Mouse (Mus musculus) thymus, postnatal 36 days (tissue): ENCODE data around the gene Ssbp4.

Experiments
- DNase-seq, 2 experiments: peaks; one replicate each; pipeline ENCODE4 v3.0.0; 2022; ENCODE audit warnings: mixed read lengths in 2 of 2

The Ssbp4 gene

DNA sequence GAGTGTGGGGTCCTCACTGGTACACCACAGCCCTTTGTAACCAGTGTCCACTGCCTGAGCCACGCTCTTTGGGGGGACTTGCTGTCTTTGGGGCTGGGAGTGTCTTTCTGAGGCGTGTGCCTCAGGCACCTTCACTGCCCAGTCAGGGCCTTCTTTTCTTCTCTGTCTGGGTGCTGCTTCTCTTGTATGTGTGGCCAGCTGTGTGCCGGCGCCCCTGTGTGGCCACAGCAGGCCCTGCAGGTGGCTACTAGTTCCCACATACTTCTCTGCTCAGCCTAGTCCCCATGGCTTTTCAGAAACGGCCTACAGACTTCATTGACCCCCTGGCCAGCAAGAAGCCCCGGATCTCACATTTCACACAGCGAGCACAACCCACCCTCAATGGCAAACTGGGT, 23.4 kb downstream of the Ssbp4 start:
- DNase-seq = peak; percentile 55 to 60

DNA sequence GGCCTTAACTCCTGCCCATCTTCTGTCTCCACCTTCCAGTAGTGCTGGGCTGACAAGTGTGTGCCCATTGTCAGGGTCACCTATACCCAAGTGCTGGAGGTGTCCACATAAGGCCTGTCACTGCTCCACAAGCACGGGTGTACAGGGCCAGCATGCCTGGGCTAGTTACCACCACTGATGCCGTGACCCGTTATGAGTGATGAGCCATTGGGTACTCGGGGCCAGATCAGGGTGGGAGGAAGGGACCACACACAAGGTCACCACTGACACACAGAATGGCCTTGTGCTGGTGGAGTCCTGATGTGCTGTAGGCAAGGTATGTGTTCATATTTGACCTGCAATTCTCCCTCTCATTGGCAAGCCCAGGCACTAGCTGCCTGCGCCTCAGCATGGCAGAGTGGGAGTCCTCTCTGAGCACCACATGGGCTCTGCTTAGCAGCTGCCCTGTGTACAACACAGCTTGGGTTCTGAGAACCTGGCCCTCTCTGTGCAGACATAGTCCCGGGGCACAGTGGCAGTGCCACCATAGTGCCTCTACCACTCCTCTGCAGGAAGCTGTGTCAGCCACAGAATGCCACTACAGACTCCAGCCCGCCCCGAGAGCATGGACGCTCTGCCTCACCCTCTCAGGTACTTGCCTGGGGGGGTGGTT, 23.9 kb downstream of the Ssbp4 start:
- DNase-seq = no peak

DNA sequence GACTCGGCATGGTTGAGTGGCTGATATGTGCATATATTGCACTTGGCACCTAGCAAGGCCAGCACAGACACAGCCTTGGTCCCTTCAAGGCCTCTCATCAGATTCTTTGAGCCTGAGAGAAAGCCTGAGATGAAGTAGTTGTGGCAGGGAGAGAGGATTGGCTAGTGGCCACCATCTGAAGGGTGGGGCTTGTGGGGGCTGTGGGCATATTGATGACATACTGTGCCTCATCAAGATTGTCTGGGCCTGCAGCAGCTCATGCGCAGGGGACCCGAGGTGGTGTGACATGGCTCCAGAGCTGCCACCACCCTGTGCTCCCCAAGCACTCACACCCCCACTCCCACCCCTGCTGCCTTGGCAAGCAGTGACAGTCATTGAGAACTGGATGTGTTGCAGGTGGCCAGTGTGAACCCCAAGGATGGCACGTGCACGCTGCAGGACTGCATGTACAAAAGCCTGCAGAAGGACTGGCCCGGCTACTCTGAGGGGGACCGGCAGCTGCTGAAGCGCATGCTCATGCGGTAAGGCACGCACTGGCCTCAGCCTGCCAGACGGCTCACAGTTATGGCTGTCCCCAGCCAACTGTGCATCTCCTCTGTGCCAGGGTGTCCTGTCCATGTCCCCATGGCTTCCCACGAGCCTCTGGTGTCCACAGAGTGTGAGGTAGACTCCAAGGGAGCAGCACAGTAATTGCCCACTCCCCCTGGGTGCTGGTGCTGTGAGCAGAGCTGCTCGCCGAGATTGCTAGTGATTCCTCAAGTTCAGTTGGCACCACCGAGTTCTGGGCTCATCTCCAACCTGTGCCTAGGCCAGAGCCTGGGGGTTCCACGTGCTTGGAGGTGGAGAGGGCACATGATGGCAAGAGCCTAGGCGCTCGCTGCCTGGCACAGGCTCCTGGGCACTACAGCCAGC, 24.9 kb downstream of the Ssbp4 start:
- DNase-seq = no peak

DNA sequence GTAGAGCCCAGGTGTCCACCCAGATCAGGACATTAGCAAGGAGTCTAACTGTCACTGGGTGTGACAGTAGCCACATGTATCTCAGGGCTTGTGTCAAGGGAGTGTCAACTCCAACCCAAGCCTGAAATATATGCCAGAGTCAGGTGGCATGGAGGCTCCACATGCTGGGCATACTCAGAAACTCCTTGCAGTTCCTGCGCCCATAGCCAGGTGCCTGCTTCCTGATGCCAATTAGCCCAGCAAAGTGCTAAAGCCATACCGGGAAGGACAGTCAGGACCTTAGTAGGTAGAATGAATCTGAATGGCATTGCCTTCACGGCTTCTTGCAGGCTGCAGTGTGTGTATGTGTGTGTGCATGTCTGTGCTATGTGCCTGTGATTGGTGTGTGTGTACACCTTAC, 31.5 kb downstream of the Ssbp4 start:
- DNase-seq = no peak

DNA sequence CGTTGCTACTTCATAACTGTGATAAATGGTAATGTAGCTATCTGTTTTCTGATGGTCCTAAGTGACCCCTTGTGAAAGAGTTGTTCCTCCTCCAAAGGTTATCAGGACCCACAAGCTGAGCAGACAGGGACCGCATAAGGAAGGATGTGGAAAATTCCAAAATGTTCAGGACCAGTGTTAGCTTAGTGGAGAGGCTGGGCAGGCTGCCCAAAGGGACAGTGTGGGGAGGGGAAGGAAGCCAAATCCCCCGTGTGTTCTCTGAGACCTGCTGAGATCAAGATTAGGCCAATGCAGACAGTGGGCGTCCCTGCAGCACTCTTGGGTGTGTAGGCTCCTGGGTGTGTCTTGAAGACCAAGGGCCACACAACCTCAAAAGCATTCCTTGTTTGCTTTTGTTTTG, 33.8 kb downstream of the Ssbp4 start:
- no peak for DNase-seq

DNA sequence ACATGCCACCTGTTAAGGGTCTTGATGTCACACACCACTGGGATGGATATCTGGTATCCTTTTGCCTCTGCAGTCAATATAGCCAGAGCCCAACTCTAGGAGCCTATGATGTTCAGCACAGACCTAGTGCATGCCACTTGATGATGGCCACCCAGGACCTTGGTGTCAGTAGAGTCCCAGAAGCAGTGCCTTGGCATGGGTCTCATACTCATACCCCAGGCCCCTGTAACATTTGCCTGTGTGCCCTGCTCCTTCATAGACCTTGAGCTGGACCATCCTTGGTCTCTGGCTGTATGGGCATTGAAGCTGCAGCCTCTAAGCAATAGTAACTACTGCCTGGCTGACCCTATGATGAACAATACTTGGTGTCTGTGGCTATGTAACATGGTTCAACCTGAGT, 34.4 kb downstream of the Ssbp4 start:
- DNase-seq = no peak

DNA sequence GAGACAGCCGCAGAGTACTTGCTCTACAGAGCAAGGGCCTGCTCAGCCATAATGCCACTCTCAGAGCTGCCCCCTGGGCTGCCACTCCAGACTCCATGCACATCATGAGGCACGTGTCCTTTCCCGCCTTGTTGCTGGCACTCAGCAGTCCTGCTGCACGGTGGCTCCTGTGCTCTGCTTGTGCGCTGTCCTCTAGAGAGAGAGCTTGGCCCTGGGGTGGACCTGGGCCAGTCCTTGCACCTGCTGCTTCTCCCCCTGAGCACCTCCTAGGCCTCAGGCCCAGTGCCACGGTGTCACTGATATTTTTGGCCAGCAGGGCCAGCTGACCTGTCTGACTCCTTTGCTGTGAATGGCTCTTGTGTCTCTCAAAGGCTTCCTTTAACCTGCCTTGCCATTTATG, 37.7 kb downstream of the Ssbp4 start:
- DNase-seq = no peak

DNA sequence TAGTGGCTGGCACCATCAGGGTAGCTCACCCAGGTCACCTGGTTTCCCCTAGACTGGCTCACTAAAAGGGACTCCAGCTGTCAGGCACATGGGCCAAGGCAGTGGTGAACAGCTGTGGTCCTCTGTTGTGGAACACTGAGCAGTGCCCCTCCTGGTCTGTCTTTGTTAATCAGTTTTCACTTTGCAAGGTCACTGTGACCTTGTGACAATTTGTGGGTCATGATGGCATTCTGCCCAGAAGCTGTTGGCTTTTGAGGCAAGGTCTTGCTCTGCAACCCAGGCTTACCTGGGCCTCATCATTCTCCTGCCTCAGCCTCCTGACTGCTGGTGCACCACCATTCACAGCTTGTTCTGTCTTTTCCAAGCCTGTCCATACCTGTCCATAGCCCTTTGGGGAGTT, 38.3 kb downstream of the Ssbp4 start:
- DNase-seq = no peak

DNA sequence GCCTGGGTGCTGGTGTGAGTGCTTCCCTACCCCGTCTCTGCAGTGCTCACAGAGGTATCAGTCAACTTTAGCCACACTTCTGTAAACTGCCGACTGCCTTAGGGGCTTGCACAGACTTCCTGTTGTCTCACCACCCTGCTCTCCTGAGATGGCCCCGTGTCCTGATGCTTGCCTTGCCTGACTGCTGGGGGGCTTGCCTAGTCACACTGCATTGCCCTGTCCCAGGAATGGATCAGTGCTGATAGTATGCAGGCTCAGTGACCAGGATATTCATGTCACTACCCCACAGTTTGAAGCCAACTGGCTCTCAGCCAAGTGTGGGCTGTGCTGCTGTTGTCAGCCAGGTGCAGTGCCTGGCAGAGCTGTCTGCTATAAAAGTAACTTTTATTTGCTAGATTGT, 43.1 kb downstream of the Ssbp4 start:
- peak; percentile 36 to 51 for DNase-seq

DNA sequence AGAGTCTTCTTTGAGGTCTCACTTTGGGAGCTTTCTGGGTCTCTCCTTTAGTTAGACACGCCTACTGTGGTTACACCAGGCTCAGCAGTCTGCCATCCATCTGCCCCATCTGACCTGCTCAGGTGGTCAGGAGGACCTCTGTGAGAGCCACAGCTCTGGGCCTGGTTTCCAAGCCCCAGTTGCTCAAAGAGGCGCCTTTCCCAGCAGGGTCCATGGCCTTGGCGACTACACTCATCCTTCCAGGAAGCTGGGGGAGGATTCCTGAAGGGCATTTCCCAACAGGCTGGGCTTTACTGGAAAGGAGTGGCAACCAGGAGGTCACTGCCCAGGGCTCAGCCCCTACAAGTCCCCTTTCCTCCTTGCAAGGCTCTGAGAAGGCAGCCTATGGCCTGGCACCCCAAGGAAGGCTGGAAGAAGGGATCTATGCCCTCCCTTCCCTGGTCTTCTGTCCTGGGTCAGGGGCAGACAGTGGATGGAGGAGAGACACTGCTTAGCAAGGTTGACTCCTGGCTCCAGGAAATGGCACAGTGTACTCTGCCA, 43.9 kb downstream of the Ssbp4 start:
- DNase-seq = no peak

DNA sequence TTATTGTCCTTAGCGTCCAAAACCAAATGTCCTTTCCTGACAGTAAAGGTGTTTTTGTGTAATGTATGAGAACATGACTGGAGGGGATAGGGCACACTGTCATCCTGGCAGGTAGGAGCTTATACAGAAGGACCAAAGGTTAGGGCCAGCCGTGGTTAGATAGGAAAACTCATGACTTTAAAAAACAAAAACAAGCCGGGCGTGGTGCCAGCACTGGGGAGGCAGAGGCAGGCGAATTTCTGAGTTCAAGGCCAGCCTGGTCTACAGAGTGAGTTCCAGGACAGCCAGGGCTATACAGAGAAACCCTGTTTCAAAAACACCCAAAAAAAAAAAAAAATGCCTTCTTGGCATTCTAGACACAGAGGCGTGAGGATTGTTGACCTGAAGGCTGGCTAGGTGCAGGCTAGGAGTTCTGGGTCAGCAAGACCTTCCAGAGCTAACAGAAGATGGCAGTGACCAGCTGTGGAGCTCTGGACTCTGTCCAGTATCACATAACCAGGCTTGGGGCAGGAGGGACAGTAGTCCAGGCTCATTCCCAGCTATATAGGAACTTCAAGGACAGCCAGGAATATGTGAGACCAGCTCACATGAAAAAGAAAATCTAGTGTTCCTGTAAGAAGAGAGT, 44.8 kb downstream of the Ssbp4 start:
- DNase-seq = no peak

DNA sequence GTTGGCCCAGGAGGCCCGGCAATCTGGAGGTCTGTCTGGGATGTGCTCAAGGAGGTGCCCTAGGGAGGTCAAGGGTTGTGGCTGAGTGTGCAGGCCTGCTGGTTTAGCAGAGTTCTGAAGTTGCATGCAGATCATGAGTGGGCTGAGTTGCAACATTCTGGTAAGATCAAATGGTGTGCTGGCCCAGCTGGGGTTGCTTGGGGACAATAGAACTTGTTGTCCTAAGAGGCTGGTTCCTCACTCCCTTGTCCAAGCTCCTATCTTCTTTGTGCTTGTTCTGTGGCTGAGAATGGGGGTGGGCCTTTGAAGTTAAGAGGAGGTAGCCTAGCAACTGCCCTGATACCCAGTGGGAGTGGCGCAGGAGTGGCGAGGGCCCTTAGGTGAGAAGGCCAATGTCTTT, 45.9 kb downstream of the Ssbp4 start:
- no peak for DNase-seq

DNA sequence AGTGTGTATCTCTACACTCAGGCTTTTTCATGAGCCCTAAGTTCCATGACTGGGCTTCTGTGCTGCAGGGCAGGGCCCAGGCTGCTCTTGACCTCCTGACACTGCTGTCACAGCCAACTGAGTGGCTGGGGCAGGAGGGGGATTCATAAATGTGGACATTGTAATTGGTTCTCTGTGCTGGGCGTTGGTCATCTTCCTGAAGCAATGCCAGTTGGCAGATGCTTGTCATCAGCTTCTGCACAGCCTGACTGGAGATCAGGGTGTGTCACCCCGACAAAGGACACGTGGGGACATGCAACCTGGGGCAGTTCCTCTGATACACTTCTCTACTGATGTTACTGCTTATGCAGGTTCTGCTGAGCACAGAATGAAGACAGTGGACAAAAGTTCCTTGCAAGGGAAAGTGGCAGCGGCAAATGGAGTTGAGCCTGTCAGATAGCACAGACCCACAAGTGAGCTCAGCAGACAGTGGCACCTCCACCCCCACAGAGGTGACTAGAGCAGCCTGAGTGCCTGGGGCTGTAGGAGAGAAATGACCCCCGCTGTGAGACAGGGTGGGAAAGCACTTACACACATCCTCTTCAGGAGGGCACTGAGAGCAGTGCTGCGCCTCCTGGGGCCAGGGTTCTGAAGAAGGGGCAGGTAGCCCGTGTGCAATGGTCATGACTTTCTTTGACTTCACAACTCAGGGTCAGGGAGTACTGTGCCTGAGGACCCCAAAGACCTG, 46.7 kb downstream of the Ssbp4 start:
- no peak for DNase-seq

DNA sequence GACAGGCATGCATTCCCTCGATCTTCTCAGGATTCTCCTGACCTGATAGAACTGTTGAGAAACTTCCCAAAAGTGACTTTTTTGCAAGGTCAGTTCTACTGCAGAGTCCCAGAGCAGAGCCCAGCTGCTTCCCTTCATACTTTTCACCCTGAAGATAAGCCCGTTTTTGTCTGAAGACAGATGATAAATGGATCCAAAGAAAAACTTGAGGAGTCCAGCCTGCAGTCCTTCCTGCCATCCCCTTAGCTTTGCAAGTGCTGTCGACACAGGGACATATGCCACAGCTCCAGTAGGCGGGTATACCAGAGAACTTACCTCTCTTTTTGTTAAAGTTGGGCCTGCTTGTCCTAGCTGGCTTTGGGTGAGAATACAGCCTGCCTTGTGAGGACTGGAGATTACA, 47.3 kb downstream of the Ssbp4 start:
- DNase-seq = no peak

DNA sequence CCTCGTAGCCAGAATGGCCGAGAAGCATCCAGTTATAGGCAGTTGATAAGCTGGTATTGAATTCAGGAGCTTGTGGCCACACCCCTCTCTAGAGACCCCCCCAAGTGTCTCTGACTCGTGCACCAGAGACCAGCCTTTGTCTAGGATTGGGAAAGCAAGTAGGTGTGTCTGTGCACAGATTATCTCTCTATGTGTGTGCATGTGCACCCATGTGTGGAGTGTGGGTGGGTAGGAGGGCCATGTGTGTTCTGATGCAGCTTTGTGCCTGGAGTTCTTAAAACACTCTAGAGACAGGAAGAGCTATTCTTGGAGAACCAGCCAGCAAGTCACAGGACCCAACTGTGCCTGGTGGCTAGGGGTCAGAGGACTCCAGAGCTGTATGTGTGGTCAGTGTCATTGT, 48.1 kb downstream of the Ssbp4 start:
- DNase-seq = no peak

DNA sequence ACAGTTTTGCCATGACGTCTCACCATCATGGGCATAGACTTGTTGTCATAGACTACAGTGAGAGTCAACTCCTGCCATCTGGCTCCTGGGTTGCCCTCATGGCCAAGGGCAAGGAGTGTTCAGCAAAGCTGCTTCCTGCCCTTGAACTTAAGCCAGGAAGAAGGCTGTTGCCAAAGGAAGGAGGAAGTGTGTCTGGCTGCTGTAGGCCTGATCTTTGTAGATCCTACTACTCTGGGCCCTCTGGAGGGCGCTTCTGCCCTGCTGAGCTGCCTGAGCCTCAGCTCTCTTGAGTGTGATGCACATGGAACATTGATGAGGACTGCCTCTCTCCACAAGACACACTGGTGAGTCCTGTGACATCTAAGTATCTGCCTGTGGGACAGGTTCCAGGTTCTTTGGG, 48.6 kb downstream of the Ssbp4 start:
- peak; percentile 36 to 56 for DNase-seq

DNA sequence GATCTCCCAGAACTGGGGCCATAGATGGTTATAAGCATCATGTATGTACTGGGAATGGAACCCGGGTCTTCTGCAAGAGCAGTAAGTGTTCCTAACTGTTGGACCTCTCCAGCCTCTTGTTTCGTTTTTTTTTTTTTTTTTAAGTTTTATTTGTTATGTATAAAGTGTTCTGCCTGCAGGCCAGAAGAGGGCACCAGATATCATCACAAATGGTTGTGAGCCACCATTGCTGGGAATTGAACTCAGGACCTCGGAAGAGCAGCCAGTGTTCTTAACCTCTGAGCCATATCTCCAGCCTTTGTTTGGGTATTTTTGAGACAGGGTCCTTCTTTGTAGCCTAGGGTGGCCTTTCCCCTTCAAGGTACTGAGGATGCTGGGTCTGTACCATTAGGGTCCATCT, 49.7 kb downstream of the Ssbp4 start:
- DNase-seq = no peak

DNA sequence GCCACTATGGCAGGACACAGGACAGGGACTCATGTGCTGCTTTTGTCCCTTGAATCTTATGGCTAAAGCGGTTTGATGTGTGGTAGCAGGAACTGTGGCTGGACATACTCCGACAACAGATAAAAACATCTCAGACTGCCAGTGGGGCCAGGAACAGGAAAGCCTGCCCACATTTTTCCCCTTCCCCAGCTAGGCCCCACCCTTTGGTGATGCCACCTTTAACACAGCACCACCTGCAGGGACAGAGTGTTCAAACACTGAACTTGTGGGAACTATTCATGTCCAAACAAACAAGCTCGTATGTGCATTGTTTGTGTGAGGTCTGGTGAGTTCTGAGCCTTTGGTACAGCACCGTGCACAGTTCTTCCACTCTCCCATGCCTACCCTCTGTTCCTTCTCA, 50.3 kb downstream of the Ssbp4 start:
- DNase-seq = peak; percentile 71 to 79

DNA sequence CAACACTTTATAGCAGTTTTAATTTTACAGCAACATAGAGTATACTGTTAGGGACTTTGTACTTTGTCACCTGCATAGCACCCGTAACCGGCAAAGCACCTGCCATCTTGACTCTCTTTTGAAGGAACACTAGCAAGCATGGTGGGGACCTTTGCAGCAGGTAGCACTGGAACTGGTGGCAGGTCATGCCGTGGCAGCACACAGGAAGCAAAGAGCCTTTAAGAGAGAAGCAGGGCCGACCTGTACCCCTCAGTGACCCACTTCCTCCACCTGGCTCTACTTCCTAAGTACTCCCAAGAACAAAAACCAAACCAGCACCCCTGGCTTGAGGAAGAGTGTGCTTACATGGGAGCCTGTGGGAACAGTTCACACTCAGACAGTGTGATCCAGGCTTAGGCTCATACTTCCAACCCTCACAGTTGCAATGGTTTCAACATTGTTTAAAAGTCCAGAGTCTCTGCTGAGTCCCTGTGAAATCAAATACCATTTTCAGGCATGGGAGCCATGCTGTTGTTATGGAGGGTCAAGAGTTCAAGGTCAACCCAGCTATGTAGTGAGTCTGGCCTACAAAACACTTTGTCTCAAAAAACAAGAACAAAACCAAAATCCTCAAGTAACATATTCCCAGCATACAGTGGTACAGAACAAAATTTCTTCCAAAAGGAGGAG, 53.5 kb downstream of the Ssbp4 start:
- peak in 1 of 2 experiments; percentile 49 for DNase-seq

DNA sequence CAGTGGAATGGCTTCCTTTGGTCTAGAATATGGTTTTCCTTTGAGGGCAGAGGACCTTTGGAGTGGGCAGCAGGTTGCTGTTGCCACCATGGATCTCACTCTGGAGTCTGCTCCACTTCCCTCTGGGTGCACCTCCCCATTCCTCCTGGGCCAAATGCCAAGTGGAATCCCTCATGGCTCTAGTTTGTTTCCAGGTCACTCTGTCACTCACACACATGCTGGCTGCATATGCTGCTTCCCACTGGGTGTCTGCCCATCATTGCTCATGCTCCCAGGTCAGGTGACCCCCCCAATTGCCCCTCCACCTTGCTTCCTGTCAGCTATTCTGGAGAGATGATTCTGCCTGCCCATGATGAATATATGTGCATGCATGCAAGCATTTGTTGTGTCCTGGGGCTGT, 54.9 kb downstream of the Ssbp4 start:
- no peak for DNase-seq

DNA sequence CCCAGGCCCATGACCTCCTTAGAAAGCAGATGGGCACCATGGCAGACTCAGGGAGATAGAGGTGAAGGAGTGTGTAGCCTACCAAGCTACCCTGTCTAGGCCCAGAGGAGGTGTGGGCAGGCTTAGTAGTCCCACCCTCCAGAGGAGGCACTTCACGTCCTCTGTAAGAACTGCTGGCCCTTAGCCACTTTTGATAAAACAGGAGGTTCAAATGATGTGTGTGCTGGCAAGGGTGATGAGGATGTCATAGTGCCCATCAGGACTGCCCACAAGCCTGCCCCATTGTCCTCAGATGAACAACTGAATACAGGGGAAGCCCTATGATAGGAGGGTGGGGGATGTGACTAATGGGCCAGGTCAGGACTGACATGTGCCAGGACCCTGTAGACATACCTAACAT, 55.8 kb downstream of the Ssbp4 start:
- no peak for DNase-seq

DNA sequence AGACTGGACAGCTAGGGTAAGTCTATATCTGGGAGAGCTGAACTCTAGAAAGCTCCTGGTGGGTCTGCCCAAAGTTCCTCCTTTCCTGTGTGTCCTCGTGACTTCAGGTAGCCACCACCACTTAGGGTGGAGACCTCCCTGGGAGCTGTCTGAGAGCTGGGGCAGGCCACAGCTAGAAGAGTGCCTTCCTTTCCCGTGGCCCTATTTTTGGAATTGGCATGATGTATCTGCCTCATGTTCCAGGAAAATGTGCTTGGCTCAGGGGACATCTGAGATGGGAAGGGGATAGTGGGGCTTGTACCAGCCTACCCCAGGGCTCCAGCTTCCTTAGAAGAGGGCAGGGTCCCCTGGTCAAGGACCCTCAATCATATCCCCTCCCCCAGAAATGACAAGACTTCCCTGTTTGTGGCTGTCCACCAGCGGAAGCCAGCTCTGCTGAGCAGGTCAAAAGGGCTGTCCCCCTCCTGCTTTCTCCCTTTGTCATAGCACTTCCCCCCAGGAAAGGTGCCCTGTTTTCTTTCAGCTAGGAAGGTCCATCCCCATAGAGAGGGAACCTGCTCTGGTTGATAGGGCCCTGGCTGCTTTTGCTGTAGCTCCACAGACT, 57.0 kb downstream of the Ssbp4 start:
- no peak for DNase-seq
